Mouse (Mus musculus): Measurements from ENCODE around the gene Itpkb. TPM values are rescaled to one million over a fixed set of nuclear protein-coding genes. Genes with fewer than 3 reads are reported as not detected.
A peak's percentile ranks its signal among the peaks of the same experiment; 100 is the strongest.

Itpkb gene
- total and polyA plus RNA-seq, 2 experiments from 2014 or later = 5.1 to 24.9 TPM

DNA sequence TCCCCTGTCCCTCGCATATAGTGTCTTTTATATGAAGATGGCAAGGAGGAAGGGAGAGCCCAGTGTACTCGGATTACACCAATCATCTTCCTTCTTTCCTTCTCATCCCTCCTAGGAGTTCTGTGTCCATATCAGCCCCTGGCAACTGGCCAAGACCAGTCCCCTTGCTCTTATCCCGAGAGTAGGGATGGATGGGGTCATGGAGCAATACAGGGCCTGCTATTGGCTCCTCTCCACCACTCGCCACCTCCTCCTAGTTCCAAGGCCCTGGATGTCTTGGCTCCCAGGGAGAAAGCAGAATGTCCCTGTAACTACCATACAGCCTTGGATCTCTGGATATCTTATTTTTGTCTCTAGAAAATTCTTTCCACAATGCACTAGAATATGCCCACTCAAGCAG lies 84.8 kb downstream of the Itpkb start:
- peaks cover 36% of the 10 kb centered on the region for H3K36me3 ChIP-seq (replicated peaks; ENCODE audit: control insufficient read depth, insufficient read depth, low read length)
- WGBS = 47% methylated on average over 4 of the region's 4 CpGs
- H3K4me1 ChIP-seq (ENCODE audit: control insufficient read depth, insufficient read depth) = no peaks in the 10 kb centered on the region
- no peaks in the 10 kb centered on the region for H3K27me3 ChIP-seq (ENCODE audit: control insufficient read depth, insufficient read depth, low read length)
- H3K4me3 ChIP-seq (ENCODE audit: low read depth, low read length) = no peak overlapping the region
- TF ChIP-seq EP300 (IDR thresholded peaks at IDR 0.05; ENCODE audit: low read depth) = no peak
- no peak for TF ChIP-seq CTCF (IDR thresholded peaks at IDR 0.05; ENCODE audit: low read depth)
- H3K9me3 ChIP-seq (replicated peaks; ENCODE audit: control insufficient read depth, low read length) = no peaks in the 10 kb centered on the region
- H3K27ac ChIP-seq (ENCODE audit: low read depth) = no peak overlapping the region
- DNase-seq (ENCODE audit: low spot score) (no peak), ATAC-seq (ENCODE audit: insufficient read depth, low read depth) (no peak)
- H3K4me2 ChIP-seq (ENCODE audit: low read depth, low read length) = no peak overlapping the region
- no peak overlapping the region for H3K9ac ChIP-seq (replicated peaks; ENCODE audit: low read depth, low read length)

DNA sequence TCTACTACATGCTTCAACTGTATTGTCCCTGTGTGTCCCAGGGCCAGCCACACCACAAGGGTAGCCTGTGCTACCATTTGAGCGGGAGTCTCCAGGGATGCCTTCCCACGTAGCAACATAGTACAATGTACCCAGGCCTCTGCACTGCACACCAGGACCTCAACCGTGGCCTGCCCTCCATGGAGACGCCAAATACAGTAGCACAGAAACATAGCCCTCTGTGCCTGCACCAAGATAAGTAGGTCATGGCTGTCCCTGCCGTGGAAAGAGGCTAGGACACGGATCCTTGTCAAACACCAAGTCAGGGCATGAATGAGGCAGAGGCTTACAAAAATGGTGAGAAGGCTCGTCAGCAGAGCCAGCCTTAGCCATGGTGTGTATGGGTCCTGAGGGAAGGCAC lies 85.6 kb downstream of the Itpkb start:
- 82% methylated on average over 7 of the region's 7 CpGs for WGBS
- H3K27ac ChIP-seq (ENCODE audit: low read depth) = no peak overlapping the region
- H3K27me3 ChIP-seq (ENCODE audit: control insufficient read depth, insufficient read depth, low read length) = no peaks in the 10 kb centered on the region
- TF ChIP-seq CTCF (IDR thresholded peaks at IDR 0.05; ENCODE audit: low read depth) (no peak), EP300 (IDR thresholded peaks at IDR 0.05; ENCODE audit: low read depth) (no peak)
- H3K36me3 ChIP-seq (replicated peaks; ENCODE audit: control insufficient read depth, insufficient read depth, low read length) = peaks cover 36% of the 10 kb centered on the region
- no peak for ATAC-seq (ENCODE audit: insufficient read depth, low read depth)
- no peak overlapping the region for H3K9ac ChIP-seq (replicated peaks; ENCODE audit: low read depth, low read length)
- H3K4me2 ChIP-seq (ENCODE audit: low read depth, low read length) = no peak overlapping the region
- H3K4me1 ChIP-seq (ENCODE audit: control insufficient read depth, insufficient read depth) = no peaks in the 10 kb centered on the region
- no peaks in the 10 kb centered on the region for H3K9me3 ChIP-seq (replicated peaks; ENCODE audit: control insufficient read depth, low read length)
- no peak overlapping the region for H3K4me3 ChIP-seq (ENCODE audit: low read depth, low read length)
- no peak for DNase-seq (ENCODE audit: low spot score)

DNA sequence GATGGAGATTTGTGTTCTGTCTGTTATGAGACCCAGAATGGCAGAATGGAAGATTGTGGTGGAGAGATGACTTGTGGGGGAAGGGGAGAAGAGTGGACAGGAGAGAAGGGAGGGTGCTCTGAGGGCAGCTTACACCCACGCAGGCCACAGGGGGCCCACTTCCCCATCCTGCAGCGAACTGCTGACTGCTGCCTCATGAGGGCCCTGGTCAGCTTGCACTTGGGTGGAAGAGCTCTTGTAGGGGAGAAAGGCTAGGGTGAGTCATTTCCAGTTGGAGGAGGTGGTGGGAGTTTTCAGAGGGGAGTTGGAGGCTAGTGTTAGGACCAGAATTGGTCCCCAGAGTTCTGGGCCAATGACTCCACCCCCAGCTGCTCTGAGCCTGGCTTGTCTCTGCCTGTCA lies 86.8 kb downstream of the Itpkb start:
- no peak overlapping the region for H3K27ac ChIP-seq (ENCODE audit: low read depth)
- peaks cover 7% of the 10 kb centered on the region; the same call in 1 of the 2 replicates for H3K4me1 ChIP-seq (ENCODE audit: control insufficient read depth, insufficient read depth)

DNA sequence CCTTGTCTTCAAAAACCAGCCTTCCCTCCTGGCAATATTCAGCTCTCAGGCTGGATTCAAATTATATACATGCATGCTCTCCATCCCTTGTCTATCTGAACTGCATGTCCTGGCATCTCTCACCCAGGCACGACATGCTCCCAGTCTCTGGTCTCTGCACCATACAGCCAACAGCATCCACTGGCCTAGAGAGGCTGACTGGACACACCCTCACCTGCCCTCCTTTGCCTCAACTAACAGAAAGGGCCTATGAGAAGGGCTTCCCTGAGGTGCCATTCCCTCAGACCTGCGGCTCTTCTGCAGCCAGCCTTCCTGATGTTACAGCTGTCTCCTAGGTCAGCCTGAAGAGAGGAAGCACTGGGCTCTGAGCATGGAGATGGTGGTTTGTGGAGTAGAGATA lies 88.8 kb downstream of the Itpkb start:
- no peak overlapping the region for H3K27ac ChIP-seq (ENCODE audit: low read depth)
- no peaks in the 10 kb centered on the region for H3K9me3 ChIP-seq (replicated peaks; ENCODE audit: control insufficient read depth, low read length)
- H3K4me2 ChIP-seq (ENCODE audit: low read depth, low read length) = no peak overlapping the region
- TF ChIP-seq CTCF (IDR thresholded peaks at IDR 0.05; ENCODE audit: low read depth) (no peak), EP300 (IDR thresholded peaks at IDR 0.05; ENCODE audit: low read depth) (no peak)
- no peak overlapping the region for H3K9ac ChIP-seq (replicated peaks; ENCODE audit: low read depth, low read length)
- H3K36me3 ChIP-seq (replicated peaks; ENCODE audit: control insufficient read depth, insufficient read depth, low read length) = peaks cover 27% of the 10 kb centered on the region
- H3K27me3 ChIP-seq (ENCODE audit: control insufficient read depth, insufficient read depth, low read length) = no peaks in the 10 kb centered on the region
- DNase-seq (ENCODE audit: low spot score) = no peak
- H3K4me3 ChIP-seq (ENCODE audit: low read depth, low read length) = no peak overlapping the region
- ATAC-seq (ENCODE audit: insufficient read depth, low read depth) = no peak
- 80% methylated on average over 2 of the region's 2 CpGs for WGBS
- peaks cover 24% of the 10 kb centered on the region for H3K4me1 ChIP-seq (ENCODE audit: control insufficient read depth, insufficient read depth)

More for the DNA sequence above, 86.8 kb downstream of the Itpkb start:
- 35% methylated on average over 2 of the region's 2 CpGs for WGBS
- no peaks in the 10 kb centered on the region for H3K9me3 ChIP-seq (replicated peaks; ENCODE audit: control insufficient read depth, low read length)
- H3K27me3 ChIP-seq (ENCODE audit: control insufficient read depth, insufficient read depth, low read length) = no peaks in the 10 kb centered on the region
- ATAC-seq (ENCODE audit: insufficient read depth, low read depth) (no peak), DNase-seq (ENCODE audit: low spot score) (no peak)
- no peak overlapping the region for H3K9ac ChIP-seq (replicated peaks; ENCODE audit: low read depth, low read length)
- TF ChIP-seq CTCF (IDR thresholded peaks at IDR 0.05; ENCODE audit: low read depth) (no peak), EP300 (IDR thresholded peaks at IDR 0.05; ENCODE audit: low read depth) (no peak)
- H3K36me3 ChIP-seq (replicated peaks; ENCODE audit: control insufficient read depth, insufficient read depth, low read length) = peaks cover 36% of the 10 kb centered on the region
- no peak overlapping the region for H3K4me3 ChIP-seq (ENCODE audit: low read depth, low read length)
- no peak overlapping the region for H3K4me2 ChIP-seq (ENCODE audit: low read depth, low read length)

DNA sequence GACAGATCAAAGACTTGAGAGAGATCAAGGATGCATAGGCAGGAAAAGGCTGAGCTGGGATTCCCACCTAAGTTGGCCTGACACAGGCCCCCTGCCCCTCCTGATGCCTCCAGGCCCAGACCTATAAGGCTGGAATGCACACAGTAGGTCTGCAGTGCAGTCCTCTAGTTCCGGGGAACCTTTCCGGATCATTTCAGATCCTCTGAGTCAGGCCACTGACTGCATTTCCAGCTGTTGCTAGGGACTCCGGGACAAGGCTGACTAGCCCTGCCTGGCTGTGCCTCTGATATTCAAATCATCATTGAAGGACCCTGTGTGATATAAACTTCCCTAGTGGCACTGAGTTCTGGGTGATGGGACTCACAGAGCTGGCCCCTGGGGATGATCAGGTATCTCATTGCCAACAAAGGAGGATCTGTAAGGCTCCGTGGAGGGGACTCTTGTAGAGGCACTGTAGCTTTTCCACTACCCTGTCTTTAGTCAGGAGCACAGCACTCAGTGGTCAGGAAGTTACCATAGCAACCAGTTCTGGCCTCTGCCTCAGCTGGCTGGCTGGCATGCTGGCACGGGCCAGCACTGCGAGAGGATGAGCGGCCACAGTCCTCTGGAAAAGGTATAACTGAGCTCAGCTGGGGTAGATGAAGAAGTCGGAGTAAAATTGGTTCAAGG lies 90.3 kb downstream of the Itpkb start:
- H3K4me1 ChIP-seq (ENCODE audit: control insufficient read depth, insufficient read depth) = peaks cover 24% of the 10 kb centered on the region
- ATAC-seq (ENCODE audit: insufficient read depth, low read depth) (no peak), DNase-seq (ENCODE audit: low spot score) (no peak)
- TF ChIP-seq EP300 (IDR thresholded peaks at IDR 0.05; ENCODE audit: low read depth) (no peak), CTCF (IDR thresholded peaks at IDR 0.05; ENCODE audit: low read depth) (no peak)
- no peak overlapping the region for H3K4me3 ChIP-seq (ENCODE audit: low read depth, low read length)
- no peak overlapping the region for H3K9ac ChIP-seq (replicated peaks; ENCODE audit: low read depth, low read length)
- no peak overlapping the region for H3K4me2 ChIP-seq (ENCODE audit: low read depth, low read length)
- 58% methylated on average over 8 of the region's 8 CpGs for WGBS
- 0 out of 2 replicates have a peak overlapping the region, but pooled peaks have one; percentile 79 for H3K27ac ChIP-seq (ENCODE audit: low read depth)
- no peaks in the 10 kb centered on the region for H3K27me3 ChIP-seq (ENCODE audit: control insufficient read depth, insufficient read depth, low read length)
- no peaks in the 10 kb centered on the region for H3K9me3 ChIP-seq (replicated peaks; ENCODE audit: control insufficient read depth, low read length)
- H3K36me3 ChIP-seq (replicated peaks; ENCODE audit: control insufficient read depth, insufficient read depth, low read length) = peaks cover 17% of the 10 kb centered on the region
